Mouse (Mus musculus) left cerebral cortex, adult 2 months (tissue): ENCODE results near the gene Olfr138. TPM values are rescaled to one million over a fixed set of nuclear protein-coding genes. Genes with fewer than 3 reads are reported as not detected.

ENCODE experiments used
- DNase-seq, 2 experiments: peaks; one replicate each; pipeline ENCODE4 v3.0.0; 2021 to 2022; ENCODE audit warnings: low spot score in 2 of 2, mixed read lengths in 1 of 2; ENCODE audit errors: extremely low spot score in 1 of 2
- H3K27ac ChIP-seq: fragments of 200-600 bp; 2 replicates; pipeline ENCODE4 v1.8.1; 2022
- H3K4me3 ChIP-seq: fragments of 200-600 bp; 2 replicates; pipeline ENCODE4 v1.8.1; 2022
- CTCF ChIP-seq: fragments of 200-600 bp; IDR thresholded peaks from 2 replicates; pipeline ENCODE4 v1.8.1; 2022; ENCODE audit warnings: antibody characterized with exemption, mild to moderate bottlenecking, moderate library complexity
- intact Hi-C: fragments of 180-260 bp; cut with DNase I; formaldehyde crosslinking; loops from one replicate; pipeline ENCODE4 v1.15.1; 2025
- long read RNA-seq, 2 experiments: library from polyadenylated mRNA; stranded (forward); transcript quantifications; one replicate each; pipeline ENCODE4 v2.0.0; 2021; ENCODE audit warnings: borderline mapping rate in 2 of 2
- total RNA-seq, 2 experiments: library from RNA; stranded (reverse); gene quantifications; 2 replicates each; pipeline ENCODE4 v1.2.3; 2021

The Olfr138 gene
- not detected for total RNA-seq
- long read RNA-seq, experiment 1, result 0 reads
- long read RNA-seq, experiment 2, result 0 reads

GRCm38 (mm10) chr17:38260735-38261134 lies at the start of gene Olfr138:
Gene Olfr138, plus strand, starts transcription at chr17:38261035.
- Histone ChIP-seq H3K27ac (no peak within 1 kb of the TSS), H3K4me3 (no peak within 1 kb of the TSS)
- no peak for DNase-seq
- TF ChIP-seq CTCF, result no peak
- intact Hi-C loops, result no loop called here

DNA sequence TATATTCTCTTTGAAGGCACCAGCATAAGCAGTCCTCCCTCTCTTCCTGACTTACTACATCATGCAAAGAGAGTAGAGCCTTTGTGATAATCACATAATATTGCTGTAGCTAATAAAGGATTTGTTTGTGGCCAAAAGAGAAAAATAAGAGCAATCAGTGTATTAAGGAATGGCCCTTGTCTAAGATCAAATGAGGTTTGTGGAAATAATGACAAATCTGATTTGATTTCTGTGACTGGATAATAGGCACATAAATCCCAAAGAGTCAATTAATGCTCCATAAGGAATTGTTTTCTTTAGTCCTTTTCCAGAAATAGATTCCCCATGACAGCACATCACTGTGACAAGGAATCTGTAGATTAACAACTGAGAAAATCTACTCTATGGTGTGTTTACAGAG lies 46.6 kb downstream of the Olfr138 start, which contains the start of gene Olfr137:
TSS of gene Olfr137 (minus strand) at position 101 of the 400 bp plus-strand sequence.
- H3K4me3 ChIP-seq, result no peak within 1 kb of the TSS
- intact Hi-C loops, result no loop called here
- no peak for TF ChIP-seq CTCF
- DNase-seq, result no peak
- no peak within 1 kb of the TSS for H3K27ac ChIP-seq

Other genes starting within 250 kb of the Olfr138 start
- gene Olfr129, start 201.0 kb upstream of the Olfr138 start, total RNA-seq, result not detected
- gene Olfr130, start 197.1 kb upstream of the Olfr138 start, total RNA-seq, result not detected
- not detected for gene Olfr131, start 172.3 kb upstream of the Olfr138 start, total RNA-seq
- not detected for gene Olfr132, start 126.5 kb upstream of the Olfr138 start, total RNA-seq
- gene Olfr133, start 115.8 kb upstream of the Olfr138 start, total RNA-seq, result not detected
- not detected for gene Olfr134, start 89.6 kb upstream of the Olfr138 start, total RNA-seq
- gene Olfr135, start 56.7 kb upstream of the Olfr138 start, total RNA-seq, result not detected
- not detected for gene Olfr137, start 46.5 kb downstream of the Olfr138 start, total RNA-seq
- not detected for gene Olfr136, start 68.8 kb downstream of the Olfr138 start, total RNA-seq
- not detected for gene Esp36, start 159.2 kb downstream of the Olfr138 start, total RNA-seq